Mouse (Mus musculus) midbrain, embryonic 12.5 days (tissue): ENCODE measurements around the gene Lcorl. TPM values are rescaled to one million over a fixed set of nuclear protein-coding genes. Genes with fewer than 3 reads are reported as not detected.

Experiments used
- ATAC-seq: fragments of 200-750 bp; cut with Nextera tagmentation; 2 replicates; pipeline ENCODE4 v1.8.0; 2017; ENCODE audit warnings: low read depth, moderate TSS enrichment, moderate library complexity; ENCODE audit not compliant: low FRiP score
- H3K27ac ChIP-seq: fragments of 300-500 bp; sonication (generic); replicated peaks from 2 replicates; pipeline ENCODE4 v1.5.1; 2016; ENCODE audit warnings: mild to moderate bottlenecking
- H3K27me3 ChIP-seq: fragments of 300-500 bp; sonication (generic); 2 replicates; pipeline ENCODE4 v1.6.1; 2016; ENCODE audit warnings: mild to moderate bottlenecking
- H3K36me3 ChIP-seq: fragments of 300-500 bp; sonication (generic); 2 replicates; pipeline ENCODE4 v1.6.1; 2016
- H3K4me1 ChIP-seq: fragments of 300-500 bp; sonication (generic); 2 replicates; pipeline ENCODE4 v1.6.1; 2016
- H3K4me2 ChIP-seq: fragments of 300-500 bp; sonication (generic); replicated peaks from 2 replicates; pipeline ENCODE4 v1.6.1; 2016; ENCODE audit warnings: mild to moderate bottlenecking, moderate library complexity
- H3K4me3 ChIP-seq: fragments of 300-500 bp; sonication (generic); 2 replicates; pipeline ENCODE4 v1.5.1; 2016; ENCODE audit warnings: mild to moderate bottlenecking
- H3K9ac ChIP-seq: fragments of 300-500 bp; sonication (generic); replicated peaks from 2 replicates; pipeline ENCODE4 v1.6.1; 2016; ENCODE audit warnings: mild to moderate bottlenecking, moderate library complexity
- H3K9me3 ChIP-seq: fragments of 300-500 bp; sonication (generic); 2 replicates; pipeline ENCODE4 v1.6.1; 2016; ENCODE audit warnings: mild to moderate bottlenecking
- WGBS: fragments of 180-500 bp; shearing (Covaris S2); methylation state at CpG from one replicate; pipeline ENCODE4 v1.1.7; 2016; 5-methylcytosine and 5-hydroxymethylcytosine counted together
- polyA plus RNA-seq: library from polyadenylated mRNA; unstranded; fragments of >200 nt; fragmentation: Nextera tagmentation; extraction: Ambion mirVana; gene quantifications from 2 replicates; pipeline ENCODE4 v1.2.1, GENCODE M21; 2016

Gene Lcorl
- polyA plus RNA-seq, 1 experiment from 2014 or later, result 57.2 TPM

- Histone ChIP-seq H3K9me3 (no peaks in the 10 kb centered on the region), H3K4me3 (peak overlapping the region; percentile 97), H3K9ac (peak overlapping the region; percentile 99), H3K27me3 (no peaks in the 10 kb centered on the region), H3K27ac (peak overlapping the region; percentile 100), H3K4me2 (peak overlapping the region; percentile 79), H3K4me1 (peaks cover 4% of the 10 kb centered on the region; the same call in 1 of the 2 replicates), H3K36me3 (no peaks in the 10 kb centered on the region)
- ATAC-seq, result no peak
- 26% methylated on average over 21 of the region's 21 CpGs for WGBS
Observed at GRCm38 (mm10) chr5:45855526-45856302, 1.7 kb downstream of the Lcorl start.

DNA sequence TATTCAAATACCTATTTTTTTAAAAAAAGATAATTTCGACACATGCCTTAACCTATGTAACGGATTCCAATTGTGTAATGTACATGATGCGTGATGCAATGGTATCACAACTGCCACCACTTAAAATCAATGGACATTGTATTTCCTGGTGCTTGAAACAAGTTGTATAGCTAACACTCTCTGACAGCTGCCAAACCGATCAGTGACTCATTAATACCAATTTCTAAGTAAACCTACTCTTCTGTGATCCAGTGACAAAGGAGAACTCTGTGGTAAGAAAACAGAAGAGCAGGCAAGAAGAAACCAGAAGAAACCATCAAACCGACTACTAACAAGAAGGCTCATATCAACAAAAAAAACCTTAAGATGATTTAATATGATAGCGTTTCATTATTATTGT, 12.7 kb downstream of the Lcorl start:
- ATAC-seq, result no peak
- H3K4me2 ChIP-seq, result no peak overlapping the region
- H3K4me1 ChIP-seq, result no peaks in the 10 kb centered on the region
- 0 out of 2 replicates have a peak, but pooled peaks cover 6% of the 10 kb centered on the region for H3K9me3 ChIP-seq
- no peak overlapping the region for H3K9ac ChIP-seq
- no peak overlapping the region for H3K4me3 ChIP-seq
- 97% methylated on average over 6 of the region's 6 CpGs for WGBS
- H3K27me3 ChIP-seq, result no peaks in the 10 kb centered on the region
- no peaks in the 10 kb centered on the region for H3K36me3 ChIP-seq
- H3K27ac ChIP-seq, result no peak overlapping the region

DNA sequence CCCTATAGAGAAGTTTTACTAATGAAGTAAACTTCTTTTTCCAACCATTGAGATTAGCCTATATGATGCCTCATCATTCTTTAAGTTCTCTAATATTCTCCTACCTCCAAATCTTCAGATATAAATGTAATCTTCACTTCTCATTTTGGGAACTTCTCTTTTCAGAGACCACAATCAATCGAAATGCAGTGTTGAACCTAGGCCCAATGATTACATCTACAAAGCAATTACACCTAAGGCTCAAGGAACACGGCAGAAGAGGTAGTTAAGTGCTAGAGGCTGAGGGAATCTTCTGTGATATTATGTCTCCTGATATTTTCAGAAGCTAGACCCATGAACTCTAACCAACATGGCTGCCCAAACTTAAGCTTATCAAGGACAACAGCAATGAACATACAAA, 22.3 kb downstream of the Lcorl start:
- H3K27me3 ChIP-seq, result no peaks in the 10 kb centered on the region
- no peak for ATAC-seq
- no peaks in the 10 kb centered on the region for H3K4me1 ChIP-seq
- H3K9me3 ChIP-seq, result peaks cover 10% of the 10 kb centered on the region
- H3K4me2 ChIP-seq, result no peak overlapping the region
- H3K27ac ChIP-seq, result no peak overlapping the region
- H3K36me3 ChIP-seq, result no peaks in the 10 kb centered on the region
- H3K9ac ChIP-seq, result no peak overlapping the region
- H3K4me3 ChIP-seq, result no peak overlapping the region
- WGBS, result 92% methylated on average over 2 of the region's 2 CpGs

GRCm38 (mm10) chr5:45811527-45811926, 45.9 kb downstream of the Lcorl start:
- 0 out of 2 replicates have a peak, but pooled peaks cover 5% of the 10 kb centered on the region for H3K36me3 ChIP-seq
- peaks cover 24% of the 10 kb centered on the region for H3K9me3 ChIP-seq
- no peaks in the 10 kb centered on the region for H3K27me3 ChIP-seq
- no peak overlapping the region for H3K4me2 ChIP-seq
- no peak for ATAC-seq
- WGBS, result 97% methylated on average over 4 of the region's 4 CpGs
- H3K4me3 ChIP-seq, result no peak overlapping the region
- no peak overlapping the region for H3K27ac ChIP-seq
- H3K4me1 ChIP-seq, result no peaks in the 10 kb centered on the region
- H3K9ac ChIP-seq, result no peak overlapping the region

DNA sequence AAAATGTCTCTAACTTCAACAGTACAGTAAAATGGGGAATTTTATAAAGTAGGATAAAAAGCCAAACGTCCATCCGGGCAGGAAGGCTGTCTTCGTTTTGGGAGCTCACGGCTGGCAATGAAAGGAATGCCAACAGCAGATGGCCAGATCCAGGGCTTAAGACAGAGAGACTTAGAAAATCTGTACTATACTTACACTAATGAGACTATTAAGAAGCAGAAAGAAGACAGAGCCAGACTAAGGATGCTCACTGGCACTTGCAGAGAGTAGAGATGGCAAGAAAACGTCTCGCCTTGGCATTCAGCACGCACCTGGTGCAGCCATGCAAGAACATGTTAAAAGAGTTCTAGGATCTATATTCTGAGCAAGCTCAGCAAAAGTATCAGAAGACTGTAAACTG, 65.6 kb downstream of the Lcorl start:
- Histone ChIP-seq H3K4me3 (no peak overlapping the region), H3K4me2 (no peak overlapping the region), H3K9me3 (no peaks in the 10 kb centered on the region), H3K27me3 (no peaks in the 10 kb centered on the region), H3K27ac (no peak overlapping the region), H3K4me1 (no peaks in the 10 kb centered on the region), H3K9ac (no peak overlapping the region), H3K36me3 (0 out of 2 replicates have a peak, but pooled peaks cover 3% of the 10 kb centered on the region)
- WGBS, result 89% methylated on average over 7 of the region's 7 CpGs
- no peak for ATAC-seq

- Histone ChIP-seq H3K4me2 (no peak overlapping the region), H3K36me3 (0 out of 2 replicates have a peak, but pooled peaks cover 3% of the 10 kb centered on the region), H3K4me1 (no peaks in the 10 kb centered on the region), H3K9me3 (no peaks in the 10 kb centered on the region), H3K9ac (no peak overlapping the region), H3K27me3 (no peaks in the 10 kb centered on the region), H3K4me3 (no peak overlapping the region), H3K27ac (no peak overlapping the region)
- 96% methylated on average over 4 of the region's 4 CpGs for WGBS
- no peak for ATAC-seq
Observed at GRCm38 (mm10) chr5:45790221-45790620, 67.2 kb downstream of the Lcorl start.

DNA sequence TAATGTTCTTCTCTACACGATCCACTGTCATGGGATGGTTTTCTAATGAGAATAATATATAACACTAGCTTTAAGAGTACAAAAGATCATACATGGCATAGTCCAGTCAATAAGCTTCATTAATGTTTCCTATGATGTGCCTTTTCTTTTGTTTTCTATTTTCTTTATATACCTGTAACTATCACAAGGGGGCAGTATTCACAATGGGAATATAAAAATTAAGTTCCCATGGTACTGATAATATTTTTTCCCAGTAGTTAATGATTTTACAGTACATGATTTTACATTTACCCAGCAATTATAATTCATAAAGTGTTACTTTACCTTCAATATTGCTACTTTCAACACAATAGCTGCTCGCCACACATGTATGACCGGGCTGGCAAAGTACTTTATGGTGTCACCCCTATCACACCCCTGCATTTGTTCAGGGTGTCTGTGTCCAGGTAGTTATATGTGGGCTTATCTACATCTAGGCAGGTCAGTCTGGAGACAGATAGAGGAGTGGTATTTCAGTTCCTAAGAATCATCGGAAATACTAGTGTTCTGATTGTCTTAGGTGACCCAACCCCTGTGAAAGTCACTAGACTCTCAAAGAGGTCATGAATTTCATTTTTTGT, 99.8 kb downstream of the Lcorl start:
- WGBS, result 92% methylated on average over 4 of the region's 4 CpGs
- no peak overlapping the region for H3K4me3 ChIP-seq
- H3K9ac ChIP-seq, result no peak overlapping the region
- no peak overlapping the region for H3K4me2 ChIP-seq
- no peaks in the 10 kb centered on the region for H3K27me3 ChIP-seq
- ATAC-seq, result 0 out of 2 replicates have a peak, but pooled peaks have one; percentile 44
- no peaks in the 10 kb centered on the region for H3K4me1 ChIP-seq
- H3K36me3 ChIP-seq, result no peaks in the 10 kb centered on the region
- no peaks in the 10 kb centered on the region for H3K9me3 ChIP-seq
- no peak overlapping the region for H3K27ac ChIP-seq

- H3K4me2 ChIP-seq, result no peak overlapping the region
- no peaks in the 10 kb centered on the region for H3K4me1 ChIP-seq
- H3K36me3 ChIP-seq, result peaks cover 14% of the 10 kb centered on the region; the same call in 1 of the 2 replicates
- H3K9ac ChIP-seq, result no peak overlapping the region
- H3K27ac ChIP-seq, result no peak overlapping the region
- H3K4me3 ChIP-seq, result no peak overlapping the region
- H3K27me3 ChIP-seq, result no peaks in the 10 kb centered on the region
- no peak for ATAC-seq
- 95% methylated on average over 1 of the region's 1 CpGs for WGBS
- H3K9me3 ChIP-seq, result no peaks in the 10 kb centered on the region
Observed at GRCm38 (mm10) chr5:45737911-45738310, 119.5 kb downstream of the Lcorl start.

DNA sequence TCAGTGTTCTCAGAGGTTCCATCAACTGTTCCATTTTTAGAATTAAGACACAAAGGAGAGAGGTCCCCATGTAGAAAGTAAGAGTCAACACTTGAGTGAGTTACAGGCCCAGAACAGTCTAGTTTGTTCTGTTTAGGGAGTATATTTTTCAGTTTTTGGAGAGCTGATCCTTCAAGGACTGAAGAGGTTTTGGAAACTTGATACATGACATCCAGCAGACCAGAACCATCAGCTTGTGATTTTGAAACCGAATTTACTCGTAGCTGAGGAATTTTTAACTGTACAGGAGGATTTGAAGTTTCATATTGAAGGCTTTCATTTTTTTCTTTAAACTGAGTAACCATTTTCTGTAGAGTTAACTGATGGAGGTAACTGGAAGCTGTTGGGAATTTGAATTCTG, 123.7 kb downstream of the Lcorl start:
- Histone ChIP-seq H3K4me2 (no peak overlapping the region), H3K27me3 (no peaks in the 10 kb centered on the region), H3K9ac (no peak overlapping the region), H3K9me3 (no peaks in the 10 kb centered on the region), H3K4me3 (no peak overlapping the region), H3K36me3 (peaks cover 12% of the 10 kb centered on the region; the same call in 1 of the 2 replicates), H3K4me1 (no peaks in the 10 kb centered on the region), H3K27ac (no peak overlapping the region)
- ATAC-seq, result no peak
- WGBS, result 100% methylated on average over 2 of the region's 2 CpGs

DNA sequence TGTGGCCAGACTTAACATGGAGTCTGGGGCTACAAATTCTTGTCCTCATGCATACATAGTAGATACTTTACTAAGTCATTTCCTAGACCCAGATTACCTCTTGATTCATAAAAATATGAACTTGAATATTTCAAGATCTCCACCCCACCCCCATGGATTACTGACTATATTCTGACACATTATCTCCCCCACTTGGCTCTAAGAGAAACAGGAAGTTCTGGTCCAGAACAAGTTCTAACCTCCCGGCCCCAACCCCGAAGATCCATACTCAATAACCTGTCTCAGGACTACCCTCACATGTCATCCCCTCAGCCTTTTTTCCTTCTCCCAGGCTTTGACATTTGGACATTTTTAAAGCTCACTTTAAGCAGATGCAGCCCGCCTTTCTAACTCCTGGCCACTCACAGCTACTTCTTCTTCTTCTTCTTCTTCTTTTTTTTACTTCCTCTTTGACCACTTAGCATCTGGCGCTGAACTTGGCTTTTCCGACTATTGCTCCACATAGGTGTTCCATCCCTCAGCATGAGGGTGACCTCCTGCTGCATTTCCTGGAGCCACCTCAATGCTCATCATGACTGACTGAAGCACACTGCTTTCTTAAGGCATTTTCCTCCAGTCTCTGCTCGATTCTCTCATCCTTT, 138.4 kb downstream of the Lcorl start:
- Histone ChIP-seq H3K4me1 (no peaks in the 10 kb centered on the region), H3K27ac (no peak overlapping the region), H3K4me3 (no peak overlapping the region), H3K27me3 (no peaks in the 10 kb centered on the region), H3K4me2 (no peak overlapping the region), H3K9ac (no peak overlapping the region), H3K9me3 (no peaks in the 10 kb centered on the region), H3K36me3 (no peaks in the 10 kb centered on the region)
- no peak for ATAC-seq
- WGBS, result 93% methylated on average over 6 of the region's 6 CpGs

- no peaks in the 10 kb centered on the region for H3K27me3 ChIP-seq
- WGBS, result 92% methylated on average over 2 of the region's 2 CpGs
- H3K36me3 ChIP-seq, result peaks cover 23% of the 10 kb centered on the region
- H3K4me2 ChIP-seq, result no peak overlapping the region
- H3K27ac ChIP-seq, result no peak overlapping the region
- no peak for ATAC-seq
- no peaks in the 10 kb centered on the region for H3K9me3 ChIP-seq
- H3K4me3 ChIP-seq, result no peak overlapping the region
- no peak overlapping the region for H3K9ac ChIP-seq
- H3K4me1 ChIP-seq, result no peaks in the 10 kb centered on the region
Observed at GRCm38 (mm10) chr5:45709653-45710052, 147.8 kb downstream of the Lcorl start.

DNA sequence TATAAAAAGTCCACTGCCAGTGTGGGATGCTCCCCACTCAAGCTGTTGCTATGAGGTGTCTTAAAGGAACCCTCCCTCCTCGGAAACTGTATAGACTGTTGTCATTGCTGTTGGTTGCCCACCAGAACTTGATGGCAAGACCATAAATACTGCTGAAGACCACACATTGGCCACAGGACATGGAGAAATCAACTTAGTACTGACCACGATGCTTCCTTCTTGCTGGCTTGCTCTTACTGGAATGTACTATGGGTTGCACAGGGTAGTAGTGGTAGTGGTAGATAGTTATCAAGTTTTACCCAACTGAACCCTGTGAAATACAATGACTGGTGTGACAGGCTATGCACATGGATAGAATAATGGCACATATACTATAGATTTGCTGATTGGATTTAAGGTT, 150.6 kb downstream of the Lcorl start:
- ATAC-seq, result no peak
- Histone ChIP-seq H3K4me1 (no peaks in the 10 kb centered on the region), H3K27ac (no peak overlapping the region), H3K4me2 (no peak overlapping the region), H3K27me3 (no peaks in the 10 kb centered on the region), H3K4me3 (no peak overlapping the region), H3K36me3 (peaks cover 28% of the 10 kb centered on the region), H3K9me3 (no peaks in the 10 kb centered on the region), H3K9ac (no peak overlapping the region)
- 91% methylated on average over 2 of the region's 2 CpGs for WGBS
